Mouse (Mus musculus): Measurements from ENCODE around the gene Lrsam1. TPM values are rescaled to one million over a fixed set of nuclear protein-coding genes. Genes with fewer than 3 reads are reported as not detected.

The Lrsam1 gene
- total and polyA plus RNA-seq, 2 experiments from 2014 or later = 5.4 to 12.0 TPM

DNA sequence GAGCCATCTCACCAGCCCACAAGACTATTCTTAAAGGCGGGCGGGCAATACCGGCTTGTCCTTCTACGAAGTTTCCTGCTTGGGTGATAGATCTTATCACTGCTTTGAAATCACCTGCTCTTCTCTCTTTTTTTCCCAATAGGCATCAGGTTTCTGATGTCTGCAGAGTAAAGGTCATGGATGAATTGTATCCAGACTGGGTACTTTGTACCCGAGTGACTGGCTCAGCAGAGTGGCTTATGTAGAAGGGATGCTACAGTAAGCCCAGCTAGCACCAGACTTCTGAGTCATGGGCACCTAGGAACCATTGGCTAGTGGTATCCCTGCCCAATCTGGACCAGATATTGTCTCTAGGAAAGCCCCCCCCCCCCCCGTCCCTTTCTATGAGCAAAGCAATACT is 22.2 kb upstream of the Lrsam1 start:
- ATAC-seq (ENCODE audit: insufficient read depth, low read depth) (no peak), DNase-seq (ENCODE audit: low spot score) (no peak)
- Histone ChIP-seq H3K9ac (replicated peaks; ENCODE audit: low read depth, low read length) (no peak overlapping the region), H3K27me3 (ENCODE audit: control insufficient read depth, insufficient read depth, low read length) (no peaks in the 10 kb centered on the region), H3K4me2 (ENCODE audit: low read depth, low read length) (no peak overlapping the region), H3K27ac (ENCODE audit: low read depth) (no peak overlapping the region), H3K4me1 (ENCODE audit: control insufficient read depth, insufficient read depth) (peaks cover 11% of the 10 kb centered on the region), H3K4me3 (ENCODE audit: low read depth, low read length) (no peak overlapping the region), H3K9me3 (replicated peaks; ENCODE audit: control insufficient read depth, low read length) (no peaks in the 10 kb centered on the region), H3K36me3 (replicated peaks; ENCODE audit: control insufficient read depth, insufficient read depth, low read length) (no peaks in the 10 kb centered on the region)
- TF ChIP-seq EP300 (IDR thresholded peaks at IDR 0.05; ENCODE audit: low read depth) (no peak), CTCF (IDR thresholded peaks at IDR 0.05; ENCODE audit: low read depth) (no peak)
- WGBS = 60% methylated on average over 6 of the region's 6 CpGs

DNA sequence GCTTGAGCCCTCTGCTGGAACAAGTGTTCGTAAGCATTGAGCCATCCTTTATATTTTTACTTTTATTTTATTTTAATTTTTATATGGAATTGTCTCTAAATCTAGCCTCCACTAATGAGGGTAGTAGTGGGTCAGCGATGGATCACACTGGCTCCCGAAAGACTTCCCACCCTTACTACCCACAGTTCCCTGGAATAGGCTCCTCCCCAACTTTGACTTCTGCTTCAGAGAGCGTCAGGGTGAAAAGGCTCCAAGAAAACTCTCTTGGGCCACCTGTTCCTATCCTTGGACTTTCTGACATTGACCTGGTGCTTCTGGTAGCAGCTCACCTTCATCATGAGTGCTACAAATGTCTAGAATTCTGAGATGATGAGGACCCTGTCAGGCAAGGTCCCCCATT is 21.3 kb upstream of the Lrsam1 start:
- H3K9me3 ChIP-seq (replicated peaks; ENCODE audit: control insufficient read depth, low read length) = no peaks in the 10 kb centered on the region
- H3K36me3 ChIP-seq (replicated peaks; ENCODE audit: control insufficient read depth, insufficient read depth, low read length) = no peaks in the 10 kb centered on the region
- DNase-seq (ENCODE audit: low spot score) (no peak), ATAC-seq (ENCODE audit: insufficient read depth, low read depth) (no peak)
- TF ChIP-seq EP300 (IDR thresholded peaks at IDR 0.05; ENCODE audit: low read depth) (no peak), CTCF (IDR thresholded peaks at IDR 0.05; ENCODE audit: low read depth) (no peak)
- under 1% methylated on average over 4 of the region's 4 CpGs for WGBS
- no peak overlapping the region for H3K9ac ChIP-seq (replicated peaks; ENCODE audit: low read depth, low read length)
- H3K27ac ChIP-seq (ENCODE audit: low read depth) = no peak overlapping the region; the same call in 1 of the 2 replicates
- H3K4me3 ChIP-seq (ENCODE audit: low read depth, low read length) = peak overlapping the region; percentile 83
- H3K4me1 ChIP-seq (ENCODE audit: control insufficient read depth, insufficient read depth) = peaks cover 11% of the 10 kb centered on the region
- H3K27me3 ChIP-seq (ENCODE audit: control insufficient read depth, insufficient read depth, low read length) = no peaks in the 10 kb centered on the region
- H3K4me2 ChIP-seq (ENCODE audit: low read depth, low read length) = peak overlapping the region; percentile 100

DNA sequence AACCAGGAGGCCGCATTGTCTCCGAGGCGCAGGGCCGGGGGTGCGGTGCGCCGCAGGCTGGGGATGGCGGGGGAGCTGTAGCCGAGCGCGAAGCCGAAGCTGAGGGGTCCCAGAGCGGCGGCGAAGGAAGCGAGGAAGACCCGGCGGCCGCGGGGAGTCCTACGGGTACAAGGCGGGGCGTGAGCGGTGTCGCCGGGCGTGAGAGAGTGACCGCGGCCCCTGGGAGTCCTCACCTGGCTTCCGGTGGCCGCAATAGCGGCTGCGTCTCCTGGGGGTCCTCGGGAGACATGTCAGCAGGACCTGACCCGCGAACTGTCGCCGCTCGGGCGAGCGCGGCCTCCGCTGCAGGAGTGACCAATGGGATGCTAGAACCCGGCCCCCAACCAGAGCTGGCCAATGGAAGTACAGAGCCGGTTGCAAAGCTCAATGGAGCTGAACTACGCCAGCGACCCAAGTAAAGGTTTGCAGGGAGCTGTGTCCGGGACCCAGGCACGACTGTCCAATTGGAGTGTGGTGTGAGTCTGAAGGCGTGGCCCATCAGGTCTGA is 20.4 kb upstream of the Lrsam1 start, which contains the start of gene Slc2a8:
Slc2a8 (minus strand) TSS at position 359 of the 547 bp plus-strand sequence.
- ATAC-seq (ENCODE audit: insufficient read depth, low read depth) = peak; percentile 98

DNA sequence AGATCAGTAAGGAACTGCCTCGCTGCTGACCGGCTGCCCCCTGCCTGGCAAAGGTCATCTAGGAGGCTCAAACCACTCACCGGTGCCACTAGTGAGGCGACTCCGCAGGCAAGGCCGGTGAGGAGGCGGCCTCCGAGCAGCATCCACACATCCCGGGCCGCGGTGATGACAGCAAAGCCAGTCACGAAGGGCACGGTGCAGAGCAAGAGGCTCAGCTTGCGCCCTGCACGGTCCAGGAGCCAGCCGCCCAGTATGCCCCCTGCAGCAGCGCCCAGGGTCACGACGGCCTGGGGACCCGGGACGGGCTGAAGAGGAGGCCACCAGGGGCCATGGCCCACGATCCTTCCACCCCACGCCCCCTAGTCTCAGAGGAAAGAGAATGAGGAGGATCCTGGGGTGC is 19.9 kb upstream of the Lrsam1 start:
- H3K27ac ChIP-seq (ENCODE audit: low read depth) = peak overlapping the region; percentile 66
- peak; percentile 57 for ATAC-seq (ENCODE audit: insufficient read depth, low read depth)
- no peaks in the 10 kb centered on the region for H3K9me3 ChIP-seq (replicated peaks; ENCODE audit: control insufficient read depth, low read length)
- peaks cover 11% of the 10 kb centered on the region for H3K4me1 ChIP-seq (ENCODE audit: control insufficient read depth, insufficient read depth)
- no peak for DNase-seq (ENCODE audit: low spot score)
- peak overlapping the region; percentile 84 for H3K9ac ChIP-seq (replicated peaks; ENCODE audit: low read depth, low read length)
- peak overlapping the region; percentile 100 for H3K4me2 ChIP-seq (ENCODE audit: low read depth, low read length)
- no peak for TF ChIP-seq CTCF (IDR thresholded peaks at IDR 0.05; ENCODE audit: low read depth)
- TF ChIP-seq EP300 (IDR thresholded peaks at IDR 0.05; ENCODE audit: low read depth) = no peak
- H3K36me3 ChIP-seq (replicated peaks; ENCODE audit: control insufficient read depth, insufficient read depth, low read length) = no peaks in the 10 kb centered on the region; the same call in 1 of the 2 replicates
- 2% methylated on average over 23 of the region's 23 CpGs for WGBS
- peak overlapping the region; percentile 83 for H3K4me3 ChIP-seq (ENCODE audit: low read depth, low read length)
- H3K27me3 ChIP-seq (ENCODE audit: control insufficient read depth, insufficient read depth, low read length) = no peaks in the 10 kb centered on the region

More for the DNA sequence above, 20.4 kb upstream of the Lrsam1 start, which contains the start of gene Slc2a8:
- Histone ChIP-seq H3K9me3 (replicated peaks; ENCODE audit: control insufficient read depth, low read length) (no peaks in the 10 kb centered on the region), H3K36me3 (replicated peaks; ENCODE audit: control insufficient read depth, insufficient read depth, low read length) (no peaks in the 10 kb centered on the region), H3K27ac (ENCODE audit: low read depth) (peak within 1 kb of the TSS; percentile 66), H3K9ac (replicated peaks; ENCODE audit: low read depth, low read length) (peak within 1 kb of the TSS; percentile 84), H3K27me3 (ENCODE audit: control insufficient read depth, insufficient read depth, low read length) (no peaks in the 10 kb centered on the region), H3K4me1 (ENCODE audit: control insufficient read depth, insufficient read depth) (peaks cover 11% of the 10 kb centered on the region), H3K4me3 (ENCODE audit: low read depth, low read length) (peak within 1 kb of the TSS; percentile 83), H3K4me2 (ENCODE audit: low read depth, low read length) (peak within 1 kb of the TSS; percentile 100)
- 1% methylated on average over 50 of the region's 50 CpGs for WGBS
- TF ChIP-seq EP300 (IDR thresholded peaks at IDR 0.05; ENCODE audit: low read depth) (no peak), CTCF (IDR thresholded peaks at IDR 0.05; ENCODE audit: low read depth) (no peak)
- DNase-seq (ENCODE audit: low spot score) = peak; percentile 97

DNA sequence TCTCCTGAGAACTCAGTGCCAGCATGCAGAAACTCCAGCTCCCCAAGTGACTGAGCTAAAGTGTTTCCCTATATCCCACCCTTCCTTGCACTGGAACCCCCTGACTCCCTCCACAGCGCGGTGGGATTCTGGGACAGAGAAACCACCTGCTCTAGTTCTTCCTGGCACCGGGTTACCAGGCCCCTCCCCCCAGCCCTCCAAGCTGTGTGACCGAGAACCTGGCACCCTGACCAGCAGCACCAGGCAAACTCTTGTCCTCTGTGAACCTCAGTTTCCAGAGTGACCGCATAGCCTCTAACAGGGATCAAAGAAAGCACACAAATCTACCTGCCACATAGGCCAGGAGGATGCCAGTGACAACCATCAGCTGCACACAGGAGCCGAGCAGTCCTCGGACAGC is 18.3 kb upstream of the Lrsam1 start:
- 87% methylated on average over 7 of the region's 7 CpGs for WGBS
- DNase-seq (ENCODE audit: low spot score) (no peak), ATAC-seq (ENCODE audit: insufficient read depth, low read depth) (no peak)
- Histone ChIP-seq H3K9ac (replicated peaks; ENCODE audit: low read depth, low read length) (no peak overlapping the region), H3K27ac (ENCODE audit: low read depth) (no peak overlapping the region), H3K4me3 (ENCODE audit: low read depth, low read length) (no peak overlapping the region), H3K27me3 (ENCODE audit: control insufficient read depth, insufficient read depth, low read length) (no peaks in the 10 kb centered on the region), H3K36me3 (replicated peaks; ENCODE audit: control insufficient read depth, insufficient read depth, low read length) (peaks cover 13% of the 10 kb centered on the region), H3K4me1 (ENCODE audit: control insufficient read depth, insufficient read depth) (peaks cover 11% of the 10 kb centered on the region), H3K9me3 (replicated peaks; ENCODE audit: control insufficient read depth, low read length) (no peaks in the 10 kb centered on the region), H3K4me2 (ENCODE audit: low read depth, low read length) (no peak overlapping the region)
- TF ChIP-seq EP300 (IDR thresholded peaks at IDR 0.05; ENCODE audit: low read depth) = no peak
- TF ChIP-seq CTCF (IDR thresholded peaks at IDR 0.05; ENCODE audit: low read depth) = no peak

DNA sequence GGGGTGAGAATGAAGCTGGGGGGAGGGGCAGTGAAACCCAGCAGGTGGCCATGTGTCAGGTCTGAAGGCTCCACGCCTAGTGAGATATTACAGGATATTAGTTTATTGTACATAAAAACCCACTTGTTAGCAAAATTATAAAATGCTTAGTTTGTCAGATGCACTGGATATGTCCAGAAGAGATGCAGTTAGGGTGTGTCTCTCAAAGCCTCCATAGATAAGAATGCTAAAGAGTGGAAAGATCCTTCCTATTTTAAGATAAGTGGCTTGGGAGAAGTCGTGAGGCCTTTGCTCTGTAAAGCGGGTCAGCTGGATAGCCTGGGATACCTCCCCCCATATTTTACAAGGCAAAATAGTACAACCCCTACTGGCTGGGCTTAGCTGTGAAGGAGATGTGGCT is 17.3 kb upstream of the Lrsam1 start:
- Histone ChIP-seq H3K4me2 (ENCODE audit: low read depth, low read length) (no peak overlapping the region), H3K36me3 (replicated peaks; ENCODE audit: control insufficient read depth, insufficient read depth, low read length) (peaks cover 22% of the 10 kb centered on the region), H3K4me3 (ENCODE audit: low read depth, low read length) (no peak overlapping the region), H3K4me1 (ENCODE audit: control insufficient read depth, insufficient read depth) (peaks cover 11% of the 10 kb centered on the region), H3K27me3 (ENCODE audit: control insufficient read depth, insufficient read depth, low read length) (no peaks in the 10 kb centered on the region), H3K27ac (ENCODE audit: low read depth) (no peak overlapping the region), H3K9me3 (replicated peaks; ENCODE audit: control insufficient read depth, low read length) (no peaks in the 10 kb centered on the region), H3K9ac (replicated peaks; ENCODE audit: low read depth, low read length) (no peak overlapping the region)
- TF ChIP-seq CTCF (IDR thresholded peaks at IDR 0.05; ENCODE audit: low read depth) (no peak), EP300 (IDR thresholded peaks at IDR 0.05; ENCODE audit: low read depth) (no peak)
- ATAC-seq (ENCODE audit: insufficient read depth, low read depth) (no peak), DNase-seq (ENCODE audit: low spot score) (no peak)
- 60% methylated on average over 3 of the region's 3 CpGs for WGBS

All from heart, postnatal 0 days (tissue).